Mouse (Mus musculus) gastrocnemius, adult 2 months (tissue): ENCODE data around the gene Abcc2. TPM values are rescaled to one million over a fixed set of nuclear protein-coding genes. Genes with fewer than 3 reads are reported as not detected.

ENCODE experiments used
- DNase-seq: peaks from one replicate; pipeline ENCODE4 v3.0.0; 2022
- H3K27ac ChIP-seq: fragments of 200-600 bp; 2 replicates; pipeline ENCODE4 v1.8.1; 2022; ENCODE audit warnings: mild to moderate bottlenecking
- H3K4me3 ChIP-seq: fragments of 200-600 bp; 2 replicates; pipeline ENCODE4 v1.8.1; 2022; ENCODE audit warnings: mild to moderate bottlenecking, moderate library complexity
- CTCF ChIP-seq: fragments of 200-600 bp; IDR thresholded peaks from 2 replicates; pipeline ENCODE4 v1.8.1; 2022; ENCODE audit warnings: antibody characterized with exemption, mild to moderate bottlenecking, moderate library complexity
- intact Hi-C: fragments of 180-260 bp; cut with DNase I; formaldehyde crosslinking; loops from one replicate; pipeline ENCODE4 v1.15.1; 2025
- total RNA-seq, 2 experiments: library from RNA; stranded (reverse); gene quantifications; 2 replicates each; pipeline ENCODE4 v1.2.3; 2021

Abcc2 gene
- total RNA-seq, 2 experiments from 2014 or later = not detected

- DNase-seq = no peak
- no peak for TF ChIP-seq CTCF
- Histone ChIP-seq H3K4me3 (no peak overlapping the region), H3K27ac (no peak overlapping the region)
- intact Hi-C loops = no loop called here
These were observed 15.5 kb upstream of the Abcc2 start for GRCm38 (mm10) chr19:43766451-43766850.

DNA sequence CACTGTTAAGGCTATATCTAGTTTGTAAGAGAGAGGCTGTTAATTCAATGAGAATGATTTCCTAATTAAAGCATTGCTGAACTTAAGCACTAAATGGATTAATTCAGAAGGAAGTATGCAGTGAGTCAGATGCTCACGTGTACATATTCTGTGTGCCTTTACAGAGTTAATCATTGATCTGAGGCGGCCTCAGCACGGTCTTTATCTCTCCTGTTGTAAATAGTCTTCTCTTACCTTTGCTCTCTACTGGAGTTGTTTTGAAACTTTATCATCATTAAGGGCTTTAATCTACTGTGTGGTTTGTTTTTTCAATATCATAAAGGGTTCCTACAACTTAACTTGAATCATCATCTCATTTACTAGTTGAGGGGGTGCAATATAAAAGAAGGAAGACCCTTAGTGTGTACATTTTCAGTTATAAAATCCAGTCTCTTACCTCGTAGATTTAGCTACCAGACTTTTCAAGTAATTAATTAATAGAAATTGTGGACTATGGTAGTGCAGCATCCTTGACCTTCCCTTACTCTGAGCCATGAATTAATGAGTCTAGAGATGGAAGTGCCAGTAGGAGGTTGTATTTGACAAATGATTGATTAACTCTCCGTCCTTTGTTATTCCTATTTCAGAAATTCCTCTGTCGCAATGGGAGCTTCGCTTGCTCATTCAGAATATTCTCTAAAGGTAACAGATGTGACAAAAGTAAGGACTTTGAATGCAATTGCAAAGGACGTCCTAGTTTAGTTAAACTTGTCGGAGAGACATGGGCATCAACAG lies 14.3 kb upstream of the Abcc2 start:
- TF ChIP-seq CTCF = no peak
- Histone ChIP-seq H3K4me3 (no peak overlapping the region), H3K27ac (no peak overlapping the region)
- intact Hi-C loops = no loop called here
- no peak for DNase-seq

DNA sequence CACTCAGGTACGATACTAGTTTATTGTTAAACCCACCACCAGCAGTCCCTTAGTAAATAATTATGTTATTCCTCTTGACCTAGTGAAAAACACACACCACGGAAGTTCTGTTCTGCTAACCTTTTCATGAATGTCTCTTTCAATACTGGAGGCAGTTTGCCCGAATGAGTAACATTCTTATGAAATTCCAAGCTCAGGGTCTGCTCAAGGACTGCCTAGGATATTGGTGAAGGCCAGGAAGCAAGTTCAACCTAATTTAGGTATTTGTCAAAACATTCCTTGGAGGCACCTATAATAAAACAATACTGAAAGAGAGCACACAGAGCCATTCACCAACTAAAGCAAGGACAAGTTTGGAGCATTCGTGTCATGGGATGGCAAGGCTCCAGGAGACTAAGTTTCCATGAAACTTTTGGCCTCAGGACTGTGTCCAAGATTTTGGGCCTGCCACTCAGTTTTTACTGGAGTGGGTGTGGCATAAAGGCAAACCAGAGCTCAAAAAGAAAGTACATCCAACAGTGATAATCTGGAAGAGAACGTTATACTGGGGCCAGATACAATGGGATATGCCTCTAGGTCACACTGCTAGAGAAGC lies 12.5 kb upstream of the Abcc2 start:
- TF ChIP-seq CTCF = no peak
- intact Hi-C loops = no loop called here

GRCm38 (mm10) chr19:43770584-43770983 lies 11.4 kb upstream of the Abcc2 start:
- TF ChIP-seq CTCF = no peak
- DNase-seq = no peak
- intact Hi-C loops = no loop called here
- H3K4me3 ChIP-seq = no peak overlapping the region
- H3K27ac ChIP-seq = no peak overlapping the region

More for the DNA sequence above, 12.5 kb upstream of the Abcc2 start:
- no peak overlapping the region for H3K4me3 ChIP-seq
- H3K27ac ChIP-seq = no peak overlapping the region
- DNase-seq = no peak

DNA sequence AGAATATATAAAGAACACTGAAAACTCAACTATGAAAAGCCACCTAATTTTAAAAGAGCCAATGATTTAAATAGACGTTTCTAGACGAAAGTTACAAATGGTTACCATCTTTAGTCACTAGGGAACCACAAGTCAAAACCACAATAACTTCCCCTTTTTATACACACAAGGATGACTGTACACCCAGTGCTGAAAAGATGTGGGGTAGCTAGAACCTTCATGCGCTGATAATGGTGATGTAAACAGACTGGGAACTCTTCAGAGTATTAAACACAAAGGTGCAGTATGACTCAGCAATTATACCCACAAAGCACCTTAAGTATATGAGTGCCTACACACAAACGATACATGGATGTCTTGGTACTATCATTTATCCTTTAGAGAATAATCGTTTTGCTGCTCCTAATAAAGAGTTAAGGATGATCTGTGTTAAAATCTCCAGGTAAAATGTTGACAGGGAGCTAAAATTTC lies 10.5 kb upstream of the Abcc2 start:
- no peak overlapping the region for H3K4me3 ChIP-seq
- intact Hi-C loops = no loop called here
- H3K27ac ChIP-seq = no peak overlapping the region
- TF ChIP-seq CTCF = no peak
- DNase-seq = no peak

- intact Hi-C loops = no loop called here
These were observed 9.7 kb upstream of the Abcc2 start for GRCm38 (mm10) chr19:43772311-43772710.

DNA sequence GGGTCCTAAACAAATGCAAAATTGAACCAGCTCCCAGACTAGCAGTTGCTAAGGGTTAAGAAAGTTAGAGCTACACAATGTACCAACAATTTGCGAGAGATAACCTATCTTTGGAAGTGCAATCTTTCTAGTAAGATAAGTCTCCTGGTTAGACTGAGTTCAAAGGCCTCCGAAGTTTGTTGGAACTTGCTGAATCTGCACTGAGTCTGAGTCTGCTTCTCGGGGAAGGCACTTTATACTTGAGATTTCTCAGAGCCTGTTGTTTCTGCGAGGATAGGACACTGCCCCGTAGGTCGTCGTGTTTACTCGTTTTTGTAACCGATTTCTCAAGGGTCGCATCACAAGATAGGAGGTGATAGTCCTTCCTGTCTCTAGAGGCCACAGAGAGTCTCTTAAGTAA lies 6.6 kb upstream of the Abcc2 start:
- TF ChIP-seq CTCF = no peak
- DNase-seq = no peak
- Histone ChIP-seq H3K27ac (no peak overlapping the region), H3K4me3 (no peak overlapping the region)
- intact Hi-C loops = no loop called here

More at GRCm38 (mm10) chr19:43772311-43772710, 9.7 kb upstream of the Abcc2 start:
- no peak overlapping the region for H3K27ac ChIP-seq
- no peak overlapping the region for H3K4me3 ChIP-seq
- DNase-seq = no peak
- TF ChIP-seq CTCF = no peak

DNA sequence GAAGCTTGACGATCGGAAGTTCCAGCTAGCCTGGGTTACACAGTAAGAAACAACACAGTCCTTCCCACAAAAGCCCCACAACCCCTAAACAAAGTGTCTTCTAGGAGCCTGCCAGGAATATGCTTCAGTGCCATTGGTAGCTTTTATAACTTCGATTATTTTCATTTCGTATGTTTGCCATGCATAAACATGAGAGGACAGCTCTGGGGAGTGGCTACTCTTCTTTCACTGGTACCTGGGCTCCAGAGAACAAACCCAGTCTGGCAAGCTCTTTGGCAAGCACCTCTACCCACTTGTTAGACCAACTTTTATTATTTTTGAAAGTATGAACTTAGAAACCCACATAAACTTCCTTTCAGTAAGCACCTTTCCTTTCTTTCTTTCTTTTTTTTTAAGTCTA lies 5.4 kb upstream of the Abcc2 start:
- no peak for TF ChIP-seq CTCF
- DNase-seq = no peak
- intact Hi-C loops = no loop called here
- H3K27ac ChIP-seq = no peak overlapping the region
- H3K4me3 ChIP-seq = no peak overlapping the region

- H3K27ac ChIP-seq = no peak overlapping the region
- intact Hi-C loops = no loop called here
These were observed 4.7 kb upstream of the Abcc2 start for GRCm38 (mm10) chr19:43777308-43777707.

DNA sequence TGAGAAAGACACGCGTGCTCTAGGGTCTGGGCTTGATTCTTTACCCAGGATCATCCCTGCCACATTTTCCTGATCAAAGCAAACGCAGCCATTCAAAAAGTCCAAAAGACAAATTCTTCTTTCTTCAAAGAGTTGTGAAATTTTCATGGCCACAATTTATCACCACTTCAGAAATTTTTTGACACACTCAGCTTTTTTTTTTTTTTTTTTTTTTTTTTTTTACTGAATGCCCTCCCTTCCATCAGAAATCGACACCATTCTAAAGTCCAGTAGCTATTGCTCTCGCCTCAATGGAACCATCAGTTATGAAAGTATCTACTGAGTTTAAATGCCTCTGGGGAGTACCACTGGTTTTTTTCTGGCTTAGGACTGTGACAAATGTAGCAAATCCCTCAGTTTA lies 1.6 kb upstream of the Abcc2 start:
- Histone ChIP-seq H3K27ac (no peak overlapping the region), H3K4me3 (no peak overlapping the region)
- intact Hi-C loops = no loop called here
- DNase-seq = no peak
- no peak for TF ChIP-seq CTCF

More at GRCm38 (mm10) chr19:43777308-43777707, 4.7 kb upstream of the Abcc2 start:
- H3K4me3 ChIP-seq = no peak overlapping the region
- DNase-seq = no peak
- TF ChIP-seq CTCF = no peak

DNA sequence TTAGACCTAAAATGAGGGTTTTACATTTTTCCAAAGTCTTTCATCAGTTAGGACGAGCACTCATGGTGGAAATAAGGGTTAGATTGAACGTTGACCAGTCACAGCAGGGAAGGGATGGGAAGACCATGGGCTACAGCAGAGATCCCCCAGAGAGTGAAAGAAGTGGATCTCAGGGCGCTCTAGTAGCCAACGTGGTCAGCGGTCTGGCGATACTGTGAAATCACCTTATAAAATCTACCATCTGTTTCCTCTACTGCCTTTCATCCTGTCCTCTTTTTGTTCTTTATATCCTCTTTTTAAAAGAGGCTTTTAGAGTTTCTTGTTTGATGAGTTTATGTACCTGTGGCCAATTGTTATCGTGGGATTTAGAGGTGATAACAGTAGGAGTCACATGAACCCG lies 2.8 kb downstream of the Abcc2 start:
- TF ChIP-seq CTCF = no peak
- no peak overlapping the region for H3K27ac ChIP-seq
- intact Hi-C loops = no loop called here

GRCm38 (mm10) chr19:43786249-43787026 lies 4.4 kb downstream of the Abcc2 start:
- Histone ChIP-seq H3K4me3 (no peak overlapping the region), H3K27ac (no peak overlapping the region)
- no peak for DNase-seq
- TF ChIP-seq CTCF = no peak
- intact Hi-C loops = no loop called here

More for the DNA sequence above, 2.8 kb downstream of the Abcc2 start:
- DNase-seq = no peak
- H3K4me3 ChIP-seq = no peak overlapping the region

DNA sequence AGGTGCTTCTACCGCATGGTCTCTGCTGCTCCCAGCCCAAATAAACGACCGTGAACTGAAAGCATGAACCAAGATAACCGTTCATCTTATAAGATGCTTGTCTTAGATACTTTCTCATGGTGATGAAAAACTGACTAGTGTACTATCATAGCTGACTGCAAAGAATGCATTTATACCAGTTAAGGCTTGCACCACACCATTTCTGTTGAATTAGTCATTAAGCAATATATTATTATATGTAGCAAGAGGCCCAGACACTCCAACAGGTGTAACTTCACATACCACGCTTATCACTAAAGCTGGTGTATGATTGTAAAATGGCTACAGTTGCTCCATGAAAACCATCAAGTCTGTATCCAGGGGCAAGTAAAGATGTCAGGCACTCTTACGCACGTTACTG lies 7.8 kb downstream of the Abcc2 start:
- TF ChIP-seq CTCF = no peak
- no peak overlapping the region for H3K27ac ChIP-seq
- H3K4me3 ChIP-seq = no peak overlapping the region
- intact Hi-C loops = no loop called here
- DNase-seq = no peak
